24 mouse cellular contexts compared by ENCODE assay signal in the genomic region with DNA sequence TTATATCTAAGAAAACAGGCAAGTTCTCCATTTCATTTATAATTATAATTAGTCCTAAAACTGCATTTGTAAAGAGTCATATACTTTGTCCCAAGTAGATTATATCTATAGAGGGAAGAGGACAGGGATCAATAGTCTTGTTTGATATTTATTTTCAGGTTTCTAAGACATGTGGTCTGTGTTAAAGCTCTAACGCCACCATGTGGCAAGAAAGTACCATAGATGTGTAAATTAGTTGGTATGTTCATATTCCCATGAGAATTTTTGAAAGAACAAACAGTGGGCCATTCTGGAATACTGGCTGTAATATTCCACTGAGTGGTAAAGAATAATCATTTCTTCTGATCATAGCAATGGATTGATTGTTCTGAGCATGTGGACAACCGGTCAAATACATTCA.
DNase-seq lines count a peak whose midpoint lies in the region; ATAC-seq and TF ChIP-seq lines count a peak whose summit lies in the region.
"Had no signal": no experiment of that assay in that cellular context is flagged by ENCODE, and none has a peak within 500 bp of the region (broad histone marks: within the 10 kb centered on the region; RNA-seq: fewer than 3 reads in every experiment).

No protein-coding gene starts in this region.

- no peak for TF ChIP-seq EP300 in liver, postnatal 0 days (IDR thresholded peaks at IDR 0.05; ENCODE audit: low read depth)

- peak; percentile 14 for TF ChIP-seq CTCF in hindbrain, postnatal 0 days (IDR thresholded peaks at IDR 0.05; ENCODE audit: low read depth)
- 0 out of 2 replicates have a peak, but pooled peaks have one; percentile 2 for TF ChIP-seq CTCF in liver, postnatal 0 days (IDR thresholded peaks at IDR 0.05; ENCODE audit: low read depth)

- no peaks in the 10 kb centered on the region for H3K36me3 ChIP-seq in hindbrain, postnatal 0 days (ENCODE audit: insufficient read depth, low read length)
- no peaks in the 10 kb centered on the region for H3K36me3 ChIP-seq in hindbrain, embryonic 13.5 days
- H3K36me3 ChIP-seq in liver, postnatal 0 days (replicated peaks; ENCODE audit: insufficient read depth, low read length) = no peaks in the 10 kb centered on the region
- no peaks in the 10 kb centered on the region for H3K36me3 ChIP-seq in ES-E14 (ENCODE audit: control insufficient read depth, insufficient read depth, low read length, poor library complexity, severe bottlenecking)
- H3K36me3 ChIP-seq: forebrain, embryonic 12.5 days; heart, embryonic 15.5 days; hindbrain, embryonic 10.5 days; kidney, embryonic 15.5 days; midbrain, embryonic 10.5 days; neural tube, embryonic 13.5 days had no signal

- in situ Hi-C loops in ES-E14 (cut with MboI; ENCODE audit: low sequenced_read_pairs in 2 of 2, unreplicated experiment in 2 of 2) = no loop called here

- WGBS in hindbrain, postnatal 0 days = 56% methylated on average over 2 of the region's 2 CpGs
- WGBS in hindbrain, embryonic 13.5 days = 62% methylated on average over 2 of the region's 2 CpGs
- 56% methylated on average over 2 of the region's 2 CpGs for WGBS in liver, postnatal 0 days (ENCODE audit: insufficient replicate concordance)

- no peak overlapping the region for H3K27ac ChIP-seq in hindbrain, postnatal 0 days
- H3K27ac ChIP-seq in hindbrain, embryonic 13.5 days = no peak overlapping the region
- no peak overlapping the region for H3K27ac ChIP-seq in liver, postnatal 0 days (ENCODE audit: low read depth)
- H3K27ac ChIP-seq in ES-E14 (ENCODE audit: insufficient read depth, low read depth, low read length, poor library complexity, severe bottlenecking) = no peak overlapping the region
- H3K27ac ChIP-seq: forebrain, embryonic 12.5 days; heart, adult 2 months; heart, embryonic 15.5 days; hindbrain, embryonic 10.5 days; kidney, embryonic 15.5 days; midbrain, embryonic 10.5 days; neural tube, embryonic 13.5 days had no signal

- no peaks in the 10 kb centered on the region for H3K9me3 ChIP-seq in hindbrain, postnatal 0 days (ENCODE audit: low read length)
- no peaks in the 10 kb centered on the region for H3K9me3 ChIP-seq in hindbrain, embryonic 13.5 days
- no peaks in the 10 kb centered on the region for H3K9me3 ChIP-seq in liver, postnatal 0 days (ENCODE audit: low read length)
- H3K9me3 ChIP-seq in ES-E14 (ENCODE audit: control insufficient read depth, insufficient read depth, low read depth, low read length) = no peaks in the 10 kb centered on the region
- H3K9me3 ChIP-seq: forebrain, embryonic 12.5 days; heart, embryonic 15.5 days; hindbrain, embryonic 10.5 days; kidney, embryonic 15.5 days; midbrain, embryonic 10.5 days; neural tube, embryonic 13.5 days had no signal

- H3K27me3 ChIP-seq in hindbrain, postnatal 0 days (ENCODE audit: insufficient read depth, low read length) = no peaks in the 10 kb centered on the region
- no peaks in the 10 kb centered on the region for H3K27me3 ChIP-seq in hindbrain, embryonic 13.5 days
- H3K27me3 ChIP-seq in liver, postnatal 0 days (ENCODE audit: insufficient read depth, low read length) = no peaks in the 10 kb centered on the region
- H3K27me3 ChIP-seq: forebrain, embryonic 12.5 days; heart, embryonic 15.5 days; kidney, embryonic 15.5 days; neural tube, embryonic 13.5 days had no signal

- peak; percentile 14 for DNase-seq in hindbrain, postnatal 0 days (ENCODE audit: low spot score)
- no peak for DNase-seq in liver, postnatal 0 days
- no peak for DNase-seq in liver
- no peak for DNase-seq in ES-E14 (ENCODE audit: low read depth, low spot score)
- DNase-seq in embryo, embryonic 11 days = peak; percentile 2
- DNase-seq: adrenal gland, adult 2 months; cerebellum, postnatal 25 days; gastrocnemius, postnatal 25 days; heart, adult 2 months; left cerebral cortex, postnatal 4 days; lung, embryonic 14.5 days; lung, postnatal 4 days; thymus, adult 18-20 months; thymus, postnatal 4 days had no signal

- H3K4me1 ChIP-seq in hindbrain, postnatal 0 days (ENCODE audit: insufficient read depth, low read length) = no peaks in the 10 kb centered on the region
- H3K4me1 ChIP-seq in hindbrain, embryonic 13.5 days (replicated peaks) = no peaks in the 10 kb centered on the region
- H3K4me1 ChIP-seq in liver, postnatal 0 days (ENCODE audit: insufficient read depth) = no peaks in the 10 kb centered on the region
- no peaks in the 10 kb centered on the region for H3K4me1 ChIP-seq in ES-E14 (ENCODE audit: control insufficient read depth in 2 of 2, insufficient read depth in 2 of 2, low read length in 2 of 2, poor library complexity in 1 of 2)
- H3K4me1 ChIP-seq: forebrain, embryonic 12.5 days; heart, embryonic 15.5 days; hindbrain, embryonic 10.5 days; kidney, embryonic 15.5 days; midbrain, embryonic 10.5 days; neural tube, embryonic 13.5 days had no signal

- H3K9ac ChIP-seq in hindbrain, postnatal 0 days (replicated peaks; ENCODE audit: low read length) = no peak overlapping the region
- H3K9ac ChIP-seq in hindbrain, embryonic 13.5 days = no peak overlapping the region
- H3K9ac ChIP-seq in liver, postnatal 0 days (replicated peaks) = no peak overlapping the region
- no peak overlapping the region for H3K9ac ChIP-seq in ES-E14 (ENCODE audit: insufficient read depth, low read depth, low read length, poor library complexity, severe bottlenecking)
- H3K9ac ChIP-seq: forebrain, embryonic 12.5 days; heart, embryonic 15.5 days; kidney, embryonic 15.5 days; lung, embryonic 14.5 days; neural tube, embryonic 13.5 days had no signal

- H3K4me3 ChIP-seq in hindbrain, postnatal 0 days (ENCODE audit: low read length) = no peak overlapping the region
- no peak overlapping the region for H3K4me3 ChIP-seq in hindbrain, embryonic 13.5 days
- no peak overlapping the region for H3K4me3 ChIP-seq in liver, postnatal 0 days (ENCODE audit: low read depth, low read length)
- H3K4me3 ChIP-seq in ES-E14 (ENCODE audit: insufficient read depth in 1 of 2, low read depth in 1 of 2, low read length in 2 of 2, poor library complexity in 1 of 2, severe bottlenecking in 1 of 2) = no peak overlapping the region
- H3K4me3 ChIP-seq: forebrain, embryonic 12.5 days; heart, adult 2 months; heart, embryonic 15.5 days; hindbrain, embryonic 10.5 days; kidney, embryonic 15.5 days; midbrain, embryonic 10.5 days; neural tube, embryonic 13.5 days had no signal

- ATAC-seq in hindbrain, postnatal 0 days = no peak
- no peak for ATAC-seq in hindbrain, embryonic 13.5 days (ENCODE audit: low FRiP score)
- ATAC-seq in liver, postnatal 0 days = no peak
- ATAC-seq in megakaryocyte progenitor cell, adult 5-6 weeks (replicated peaks; ENCODE audit: poor library complexity) = no peak
- ATAC-seq: CD4-positive, CD25-positive, alpha-beta regulatory T cell, adult 4 months had no signal

- H3K4me2 ChIP-seq in hindbrain, postnatal 0 days (ENCODE audit: low read depth, low read length) = no peak overlapping the region
- no peak overlapping the region for H3K4me2 ChIP-seq in hindbrain, embryonic 13.5 days
- no peak overlapping the region for H3K4me2 ChIP-seq in liver, postnatal 0 days (ENCODE audit: low read depth, low read length)
- H3K4me2 ChIP-seq: forebrain, embryonic 12.5 days; heart, embryonic 15.5 days; kidney, embryonic 15.5 days; liver, embryonic 11.5 days; lung, embryonic 14.5 days; neural tube, embryonic 13.5 days had no signal

TF ChIP-seq in ES-E14, 5 proteins besides CTCF, POLR2A, EP300 and RAD21:
- TF ChIP-seq ZC3H11A (IDR thresholded peaks at IDR 0.05; ENCODE audit: borderline replicate concordance, low read depth, low read length) (peak; percentile 23; the same call in 1 of the 2 replicates), ZNF384 (IDR thresholded peaks at IDR 0.05; ENCODE audit: low read depth, low read length) (no peak)

Comparison
In these comparisons a context has a peak if more than half of its experiments do, and no peak if none do; other contexts are left out.
1. DNase-seq: peak in hindbrain, postnatal 0 days (single experiment) and embryo, embryonic 11 days (single experiment); none in liver, postnatal 0 days (single experiment), liver (single experiment) and ES-E14 (single experiment).